Mouse (Mus musculus) neural tube, embryonic 12.5 days (tissue): Measurements from ENCODE around the gene Itsn2. TPM values are rescaled to one million over a fixed set of nuclear protein-coding genes. Genes with fewer than 3 reads are reported as not detected.
A peak's percentile ranks its signal among the peaks of the same experiment; 100 is the strongest.

Experiments
- ATAC-seq: fragments of 200-750 bp; cut with Nextera tagmentation; 2 replicates; pipeline ENCODE4 v1.8.0; 2017; ENCODE audit warnings: low read depth, mild to moderate bottlenecking, moderate TSS enrichment, moderate library complexity; ENCODE audit not compliant: low FRiP score
- H3K27ac ChIP-seq: fragments of 300-500 bp; sonication (generic); 2 replicates; pipeline ENCODE4 v1.5.1; 2016
- H3K27me3 ChIP-seq: fragments of 300-500 bp; sonication (generic); replicated peaks from 2 replicates; pipeline ENCODE4 v1.6.1; 2016; ENCODE audit warnings: mild to moderate bottlenecking
- H3K36me3 ChIP-seq: fragments of 300-500 bp; sonication (generic); 2 replicates; pipeline ENCODE4 v1.6.1; 2016; ENCODE audit warnings: mild to moderate bottlenecking
- H3K4me1 ChIP-seq: fragments of 300-500 bp; sonication (generic); 2 replicates; pipeline ENCODE4 v1.6.1; 2016
- H3K4me2 ChIP-seq: fragments of 300-500 bp; sonication (generic); replicated peaks from 2 replicates; pipeline ENCODE4 v1.6.1; 2016; ENCODE audit warnings: mild to moderate bottlenecking
- H3K4me3 ChIP-seq: fragments of 300-500 bp; sonication (generic); 2 replicates; pipeline ENCODE4 v1.5.1; 2016
- H3K9ac ChIP-seq: fragments of 300-500 bp; sonication (generic); 2 replicates; pipeline ENCODE4 v1.6.1; 2016; ENCODE audit warnings: mild to moderate bottlenecking
- H3K9me3 ChIP-seq: fragments of 300-500 bp; sonication (generic); 2 replicates; pipeline ENCODE4 v1.6.1; 2016; ENCODE audit warnings: mild to moderate bottlenecking
- WGBS: fragments of 180-500 bp; shearing (Covaris S2); methylation state at CpG from one replicate; pipeline ENCODE4 v1.1.7; 2016; 5-methylcytosine and 5-hydroxymethylcytosine counted together
- polyA plus RNA-seq: library from polyadenylated mRNA; unstranded; fragments of >200 nt; fragmentation: Nextera tagmentation; extraction: Ambion mirVana; gene quantifications from 2 replicates; pipeline ENCODE4 v1.2.1, GENCODE M21; 2016

The Itsn2 gene
- polyA plus RNA-seq, 1 experiment from 2014 or later: 22.7 TPM

GRCm38 (mm10) chr12:4558475-4559279 lies 33.8 kb upstream of the Itsn2 start:
- no peaks in the 10 kb centered on the region for H3K4me1 ChIP-seq
- H3K27ac ChIP-seq: no peak overlapping the region
- H3K36me3 ChIP-seq: no peaks in the 10 kb centered on the region
- no peak for ATAC-seq
- no peak overlapping the region for H3K4me2 ChIP-seq
- no peaks in the 10 kb centered on the region for H3K27me3 ChIP-seq
- H3K9ac ChIP-seq: no peak overlapping the region
- 85% methylated on average over 9 of the region's 9 CpGs for WGBS
- no peak overlapping the region for H3K4me3 ChIP-seq
- H3K9me3 ChIP-seq: no peaks in the 10 kb centered on the region

DNA sequence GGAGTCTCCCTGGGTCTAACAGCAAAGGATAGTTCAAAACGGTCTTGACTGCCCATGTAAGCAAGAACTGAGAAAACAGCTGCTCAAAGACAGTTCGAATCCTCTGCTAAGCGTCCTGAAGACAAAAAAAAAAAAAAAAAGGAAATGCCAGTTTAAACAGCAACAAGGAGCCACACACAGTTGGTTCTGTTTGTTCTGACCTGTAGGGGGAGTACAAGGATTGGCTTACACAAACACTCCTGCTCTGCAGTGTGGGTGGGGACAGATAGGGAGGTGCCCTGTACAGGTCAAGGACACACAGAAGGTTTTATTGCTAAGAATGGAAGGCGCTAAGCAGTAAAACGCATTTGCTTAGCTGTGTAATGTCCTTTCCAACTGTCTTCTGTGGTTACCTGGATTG lies 20.6 kb upstream of the Itsn2 start:
- Histone ChIP-seq H3K4me2 (no peak overlapping the region), H3K9me3 (no peaks in the 10 kb centered on the region), H3K36me3 (no peaks in the 10 kb centered on the region), H3K4me1 (no peaks in the 10 kb centered on the region), H3K4me3 (no peak overlapping the region), H3K27ac (no peak overlapping the region), H3K9ac (no peak overlapping the region), H3K27me3 (no peaks in the 10 kb centered on the region)
- no peak for ATAC-seq
- WGBS: 28% methylated on average over 5 of the region's 5 CpGs

GRCm38 (mm10) chr12:4574065-4574464 lies 18.4 kb upstream of the Itsn2 start:
- H3K27ac ChIP-seq: no peak overlapping the region
- WGBS: 88% methylated on average over 4 of the region's 4 CpGs
- no peak overlapping the region for H3K4me2 ChIP-seq
- ATAC-seq: no peak
- H3K9me3 ChIP-seq: no peaks in the 10 kb centered on the region
- no peaks in the 10 kb centered on the region for H3K36me3 ChIP-seq
- no peaks in the 10 kb centered on the region for H3K27me3 ChIP-seq
- H3K4me1 ChIP-seq: no peaks in the 10 kb centered on the region
- H3K4me3 ChIP-seq: no peak overlapping the region
- no peak overlapping the region for H3K9ac ChIP-seq

DNA sequence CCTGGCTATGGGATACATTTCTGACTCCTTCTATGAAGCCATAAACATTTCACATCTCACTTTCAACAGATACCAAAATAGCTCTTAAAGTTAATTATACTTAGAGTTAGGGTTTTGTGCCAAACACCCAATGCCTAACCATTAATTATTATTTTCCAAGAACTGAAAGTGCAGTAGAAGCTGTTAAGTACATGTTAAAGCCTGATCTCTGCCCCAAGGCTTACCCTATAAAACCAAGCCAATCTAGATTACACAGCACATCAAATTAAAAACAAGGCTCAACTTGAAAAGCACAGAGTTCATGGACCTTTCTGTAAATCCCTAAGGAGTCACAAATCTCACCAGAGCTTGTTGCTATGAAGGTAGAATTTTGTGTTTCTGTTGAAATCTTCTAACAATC lies 10.1 kb upstream of the Itsn2 start:
- no peaks in the 10 kb centered on the region for H3K27me3 ChIP-seq
- no peak for ATAC-seq
- no peak overlapping the region for H3K4me3 ChIP-seq
- H3K4me1 ChIP-seq: no peaks in the 10 kb centered on the region
- H3K36me3 ChIP-seq: no peaks in the 10 kb centered on the region
- no peak overlapping the region for H3K4me2 ChIP-seq
- no peak overlapping the region for H3K27ac ChIP-seq
- H3K9me3 ChIP-seq: no peaks in the 10 kb centered on the region
- H3K9ac ChIP-seq: no peak overlapping the region

GRCm38 (mm10) chr12:4587846-4588245 lies 4.6 kb upstream of the Itsn2 start:
- Histone ChIP-seq H3K36me3 (no peaks in the 10 kb centered on the region), H3K4me2 (no peak overlapping the region), H3K27ac (no peak overlapping the region), H3K4me3 (no peak overlapping the region), H3K9ac (no peak overlapping the region), H3K27me3 (no peaks in the 10 kb centered on the region), H3K9me3 (no peaks in the 10 kb centered on the region), H3K4me1 (peaks cover 3% of the 10 kb centered on the region; the same call in 1 of the 2 replicates)
- 85% methylated on average over 2 of the region's 2 CpGs for WGBS
- no peak for ATAC-seq

DNA sequence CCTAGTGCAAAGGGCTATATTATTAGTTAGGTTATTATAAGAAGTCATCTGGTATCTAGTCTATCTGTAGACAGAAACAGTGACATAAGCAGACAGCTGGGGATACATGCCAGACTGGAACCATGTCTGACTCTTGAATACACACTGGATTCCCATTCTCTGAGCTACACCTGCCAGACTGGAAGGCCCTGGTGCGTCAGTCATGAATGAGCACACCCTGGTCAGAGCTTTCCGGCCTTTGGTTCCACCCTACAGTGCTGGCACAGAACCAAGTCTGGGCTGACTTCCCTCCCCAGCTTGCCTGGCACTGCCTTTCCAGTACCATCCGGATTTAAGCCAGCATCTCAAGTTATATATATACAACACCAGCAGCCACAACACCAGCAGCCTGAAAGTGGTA lies 3.8 kb upstream of the Itsn2 start:
- Histone ChIP-seq H3K27ac (no peak overlapping the region), H3K27me3 (no peaks in the 10 kb centered on the region), H3K4me3 (no peak overlapping the region), H3K36me3 (no peaks in the 10 kb centered on the region), H3K9me3 (no peaks in the 10 kb centered on the region), H3K4me2 (no peak overlapping the region), H3K4me1 (peaks cover 8% of the 10 kb centered on the region), H3K9ac (no peak overlapping the region)
- ATAC-seq: no peak
- 88% methylated on average over 3 of the region's 3 CpGs for WGBS

DNA sequence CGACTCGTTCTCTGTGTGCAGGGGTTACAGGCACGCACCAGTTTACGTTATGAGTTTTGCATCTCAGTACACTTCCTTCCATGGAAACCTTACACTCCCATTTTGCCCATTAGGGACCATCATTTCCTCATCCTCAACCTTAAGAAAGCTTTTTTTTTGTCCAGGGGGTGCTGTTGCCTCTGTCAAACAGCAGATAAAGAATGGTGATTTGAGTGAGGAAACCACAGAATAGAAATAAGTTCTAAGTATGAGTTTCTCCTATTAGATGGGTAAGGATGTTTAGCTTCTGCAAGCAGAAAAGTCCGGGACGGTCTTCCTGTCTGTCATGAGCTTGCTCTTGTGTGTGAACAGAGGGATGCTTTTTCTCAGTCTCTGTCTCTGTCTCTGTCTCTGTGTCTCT lies 413 bp upstream of the Itsn2 start:
- H3K4me3 ChIP-seq: no peak overlapping the region
- H3K27me3 ChIP-seq: no peaks in the 10 kb centered on the region

DNA sequence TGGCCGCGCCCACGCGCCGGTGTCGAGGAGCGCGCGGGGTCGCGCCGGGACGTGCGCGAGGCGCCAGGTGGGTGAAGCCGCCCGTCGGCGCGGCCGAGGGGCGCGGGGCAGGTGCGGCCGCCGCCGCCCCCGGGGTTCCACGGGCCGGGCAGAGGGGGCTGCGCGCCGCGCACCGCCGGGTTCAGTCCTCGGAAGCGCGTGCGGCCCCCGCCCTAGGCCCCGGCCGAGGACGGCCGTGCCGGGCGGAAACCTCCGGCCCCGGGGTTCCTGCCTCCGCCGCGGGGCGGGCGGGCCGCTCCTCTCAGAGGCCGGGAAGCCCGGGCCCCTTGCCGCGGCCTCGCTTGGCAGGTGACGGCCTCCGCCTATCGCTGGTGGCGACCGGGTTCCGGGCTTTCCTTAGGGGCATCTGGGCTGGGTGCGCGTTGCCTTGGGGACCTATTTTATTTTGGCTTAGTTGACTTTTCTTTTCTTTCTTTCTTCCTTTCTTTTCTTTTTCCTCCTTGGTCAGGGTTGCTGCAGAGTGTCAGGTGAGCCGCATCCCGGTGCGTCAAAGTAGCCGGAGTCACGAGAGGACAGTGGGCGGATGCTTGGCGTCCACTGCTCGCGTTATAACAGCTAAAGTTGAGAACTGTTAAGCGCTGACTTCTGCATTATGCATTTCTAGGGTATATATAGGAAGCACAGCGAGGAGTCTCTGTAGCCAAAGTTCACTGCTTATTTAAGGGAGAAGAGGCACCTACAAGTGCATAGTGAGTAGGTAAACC lies 910 bp downstream of the Itsn2 start:
- Histone ChIP-seq H3K4me2 (peak overlapping the region; percentile 87), H3K9ac (peak overlapping the region; percentile 88), H3K4me1 (peaks cover 10% of the 10 kb centered on the region), H3K27me3 (no peaks in the 10 kb centered on the region), H3K4me3 (peak overlapping the region; percentile 96), H3K36me3 (no peaks in the 10 kb centered on the region), H3K9me3 (no peaks in the 10 kb centered on the region), H3K27ac (no peak overlapping the region)
- WGBS: under 1% methylated on average over 77 of the region's 80 CpGs
- ATAC-seq: peak; percentile 73

More for the DNA sequence above, 413 bp upstream of the Itsn2 start:
- Histone ChIP-seq H3K9ac (no peak overlapping the region), H3K36me3 (no peaks in the 10 kb centered on the region), H3K9me3 (no peaks in the 10 kb centered on the region), H3K27ac (no peak overlapping the region), H3K4me2 (peak overlapping the region; percentile 87), H3K4me1 (peaks cover 10% of the 10 kb centered on the region)
- 75% methylated on average over 6 of the region's 6 CpGs for WGBS
- no peak for ATAC-seq

DNA sequence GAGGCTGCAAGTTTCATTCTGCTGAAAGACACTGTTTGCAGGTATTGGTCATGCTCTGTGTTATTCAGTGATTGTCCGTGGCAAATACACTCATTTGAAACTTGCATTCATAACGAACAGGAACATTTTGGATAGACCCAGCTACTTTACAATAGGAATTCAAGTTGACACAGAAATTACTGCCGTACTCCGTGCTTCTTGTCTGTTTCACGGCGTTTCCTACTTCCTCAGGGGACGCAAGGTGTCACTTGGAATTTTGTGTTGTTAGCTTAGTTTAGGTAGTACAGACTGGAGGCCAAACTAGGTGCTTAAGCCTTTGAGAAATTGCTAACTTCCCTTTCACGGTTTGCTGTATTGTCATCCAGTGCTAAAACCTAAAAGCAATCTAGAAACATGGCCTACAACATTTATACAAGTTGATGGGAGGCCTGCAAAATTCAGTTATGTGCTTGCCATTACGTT lies 1.5 kb downstream of the Itsn2 start:
- Histone ChIP-seq H3K4me3 (peak overlapping the region; percentile 96), H3K27me3 (no peaks in the 10 kb centered on the region), H3K4me2 (peak overlapping the region; percentile 87), H3K9ac (0 out of 2 replicates have a peak overlapping the region, but pooled peaks have one; percentile 88), H3K4me1 (peaks cover 10% of the 10 kb centered on the region), H3K9me3 (no peaks in the 10 kb centered on the region), H3K27ac (no peak overlapping the region), H3K36me3 (no peaks in the 10 kb centered on the region)
- 70% methylated on average over 9 of the region's 9 CpGs for WGBS
- ATAC-seq: no peak

DNA sequence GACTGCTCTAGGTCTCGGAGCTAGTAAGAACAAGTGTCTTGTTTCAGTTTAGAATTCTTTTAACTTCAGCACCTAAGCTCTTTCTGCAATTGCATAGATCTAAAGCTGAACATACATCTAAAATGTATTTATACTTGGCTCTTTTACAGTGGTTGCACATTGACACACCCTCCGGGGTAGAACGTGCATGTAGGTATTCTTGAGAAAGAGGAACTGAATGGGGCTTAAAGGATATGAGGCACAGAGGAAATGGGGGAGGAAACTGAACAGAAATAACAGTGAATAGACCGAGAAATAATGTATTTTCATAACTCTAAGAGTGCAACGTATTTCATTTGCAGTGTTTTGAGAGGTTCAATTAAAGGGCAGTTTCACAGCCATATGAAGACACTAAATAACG lies 2.6 kb downstream of the Itsn2 start:
- no peak for ATAC-seq
- Histone ChIP-seq H3K4me3 (no peak overlapping the region), H3K4me2 (no peak overlapping the region), H3K9ac (no peak overlapping the region), H3K9me3 (no peaks in the 10 kb centered on the region), H3K36me3 (no peaks in the 10 kb centered on the region), H3K27me3 (no peaks in the 10 kb centered on the region), H3K4me1 (peaks cover 10% of the 10 kb centered on the region), H3K27ac (no peak overlapping the region)
- 79% methylated on average over 6 of the region's 6 CpGs for WGBS

DNA sequence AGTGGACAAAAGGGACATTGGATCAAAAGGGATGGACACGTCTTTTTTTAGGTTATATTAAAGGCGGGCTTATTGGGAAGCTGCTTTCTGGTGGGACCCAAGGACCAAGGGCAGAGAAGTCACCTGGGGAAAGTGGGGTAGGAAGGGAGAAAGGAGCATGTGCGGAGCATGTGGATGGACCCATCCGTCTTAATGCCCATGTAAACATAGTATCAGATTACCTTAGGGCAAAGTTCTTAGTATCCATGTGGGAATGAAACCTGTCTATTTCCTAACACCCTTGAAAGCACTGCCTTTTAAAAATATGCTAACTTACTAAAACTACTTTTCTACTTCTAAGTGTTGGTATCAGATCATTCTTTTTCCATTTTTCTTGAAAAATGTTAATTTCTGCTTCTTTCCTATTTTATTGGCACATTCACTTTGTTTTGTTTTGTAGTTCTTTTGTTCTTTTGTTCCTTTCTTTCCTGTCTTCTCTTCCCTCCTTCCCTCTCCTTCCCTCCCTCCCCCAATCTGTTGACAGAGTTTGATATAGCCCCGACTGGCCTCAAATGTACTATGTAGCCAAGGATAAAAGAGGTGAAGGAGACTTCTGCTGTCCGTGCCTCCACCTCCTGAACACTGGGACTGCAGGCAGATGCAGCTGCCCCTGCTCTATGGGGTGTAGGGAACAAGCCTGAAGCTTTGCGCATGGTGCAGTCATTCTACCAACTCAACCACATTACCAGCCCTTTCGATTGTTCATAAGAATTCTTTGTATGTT lies 6.4 kb downstream of the Itsn2 start:
- no peak overlapping the region for H3K4me2 ChIP-seq
- no peaks in the 10 kb centered on the region for H3K27me3 ChIP-seq
- no peak overlapping the region for H3K9ac ChIP-seq
- no peak for ATAC-seq
- 66% methylated on average over 8 of the region's 8 CpGs for WGBS
- H3K4me1 ChIP-seq: no peaks in the 10 kb centered on the region
- no peak overlapping the region for H3K4me3 ChIP-seq
- no peaks in the 10 kb centered on the region for H3K36me3 ChIP-seq
- H3K9me3 ChIP-seq: no peaks in the 10 kb centered on the region
- no peak overlapping the region for H3K27ac ChIP-seq

DNA sequence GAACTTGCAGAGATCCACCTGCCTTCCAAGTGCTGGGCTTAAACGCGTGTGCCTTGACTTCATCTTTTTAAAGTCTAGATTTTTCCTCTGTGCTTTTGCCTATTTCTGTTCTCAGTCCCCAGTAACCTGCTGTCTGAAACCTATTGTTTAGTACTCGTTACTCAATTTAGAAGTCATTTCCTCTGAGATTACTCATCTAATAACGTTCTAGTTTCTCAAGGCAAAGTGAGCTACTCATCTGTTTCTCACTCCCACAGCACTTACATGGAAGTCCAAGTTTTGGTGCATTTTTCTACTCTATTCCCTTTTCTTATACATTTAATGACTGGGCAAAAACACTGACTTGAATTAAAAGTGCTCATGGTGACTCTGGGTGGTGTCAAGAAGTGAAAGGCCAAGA lies 7.3 kb downstream of the Itsn2 start:
- H3K27ac ChIP-seq: no peak overlapping the region
- no peaks in the 10 kb centered on the region for H3K36me3 ChIP-seq
- no peaks in the 10 kb centered on the region for H3K27me3 ChIP-seq
- no peak overlapping the region for H3K4me2 ChIP-seq
- no peaks in the 10 kb centered on the region for H3K4me1 ChIP-seq
- H3K9ac ChIP-seq: no peak overlapping the region
- ATAC-seq: no peak
- 84% methylated on average over 4 of the region's 4 CpGs for WGBS
- H3K9me3 ChIP-seq: no peaks in the 10 kb centered on the region
- no peak overlapping the region for H3K4me3 ChIP-seq
